Comparison of ENCODE assay signal across 25 mouse cellular contexts in genomic region chr4:81293309-81293708, GRCm38 (mm10).
"Had no signal": no experiment of that assay in that cellular context is flagged by ENCODE, and none has a peak within 500 bp of the region (broad histone marks: within the 10 kb centered on the region; RNA-seq: fewer than 3 reads in every experiment).

No protein-coding gene starts in this region.

- H3K9me3 ChIP-seq: heart, embryonic 13.5 days; heart, embryonic 15.5 days; hindbrain, embryonic 13.5 days; hindbrain, embryonic 15.5 days; kidney, embryonic 15.5 days; limb, embryonic 13.5 days; limb, embryonic 15.5 days; liver, embryonic 12.5 days had no signal

- H3K4me1 ChIP-seq: heart, embryonic 13.5 days; heart, embryonic 15.5 days; hindbrain, embryonic 15.5 days; kidney, embryonic 15.5 days; limb, embryonic 13.5 days; limb, embryonic 15.5 days; liver, embryonic 12.5 days had no signal

- H3K4me2 ChIP-seq: heart, embryonic 11.5 days; heart, embryonic 13.5 days; heart, embryonic 15.5 days; hindbrain, embryonic 13.5 days; hindbrain, embryonic 15.5 days; kidney, embryonic 15.5 days; limb, embryonic 13.5 days; limb, embryonic 15.5 days; liver, embryonic 12.5 days had no signal

- H3K27me3 ChIP-seq: heart, embryonic 13.5 days; heart, embryonic 15.5 days; hindbrain, embryonic 13.5 days; hindbrain, embryonic 15.5 days; kidney, embryonic 15.5 days; limb, embryonic 13.5 days; limb, embryonic 15.5 days; liver, embryonic 12.5 days had no signal

- DNase-seq: gastrocnemius, postnatal 14 days; gastrocnemius, postnatal 36 days; heart, adult 18-20 months; heart, postnatal 14 days; heart, postnatal 36 days; kidney, adult 11 months; kidney, adult 2 months; kidney, adult 9 months; kidney, postnatal 14 days; kidney, postnatal 36 days; layer of hippocampus, adult 9-11 months; layer of hippocampus, postnatal 36 days; left cerebral cortex, postnatal 4 days had no signal

- H3K4me3 ChIP-seq: heart, embryonic 13.5 days; heart, embryonic 15.5 days; hindbrain, embryonic 13.5 days; hindbrain, embryonic 15.5 days; kidney, embryonic 15.5 days; limb, embryonic 13.5 days; limb, embryonic 15.5 days; liver, embryonic 12.5 days had no signal

- H3K27ac ChIP-seq: heart, embryonic 13.5 days; heart, embryonic 15.5 days; hindbrain, embryonic 13.5 days; hindbrain, embryonic 15.5 days; hindbrain, postnatal 0 days; kidney, embryonic 15.5 days; kidney, postnatal 0 days; limb, embryonic 13.5 days; limb, embryonic 15.5 days; liver, embryonic 12.5 days had no signal

- H3K9ac ChIP-seq: heart, embryonic 13.5 days; heart, embryonic 15.5 days; hindbrain, embryonic 13.5 days; hindbrain, embryonic 15.5 days; kidney, embryonic 15.5 days; limb, embryonic 13.5 days; limb, embryonic 15.5 days; liver, embryonic 12.5 days had no signal

- ATAC-seq: hindbrain, postnatal 0 days; intestine, embryonic 16.5 days; liver, embryonic 12.5 days had no signal

- H3K36me3 ChIP-seq: liver, embryonic 12.5 days had no signal
